ENCODE assay signal across 32 mouse cellular contexts in genomic region chr1:58244487-58244886, GRCm38 (mm10). TPM values are rescaled to one million over a fixed set of nuclear protein-coding genes. Genes with fewer than 3 reads are reported as not detected.
DNase-seq lines count a peak whose midpoint lies in the region; ATAC-seq and TF ChIP-seq lines count a peak whose summit lies in the region.
"Had no signal": no experiment of that assay in that cellular context is flagged by ENCODE, and none has a peak within 500 bp of the region (broad histone marks: within the 10 kb centered on the region; RNA-seq: fewer than 3 reads in every experiment).

No protein-coding gene starts in this region.

- no peak overlapping the region for H3K9ac ChIP-seq in MEL (ENCODE audit: control insufficient read depth, low read depth, low read length, poor library complexity, severe bottlenecking)
- H3K9ac ChIP-seq in intestine, embryonic 16.5 days (ENCODE audit: low read depth, low read length): no peak overlapping the region
- H3K9ac ChIP-seq: embryonic facial prominence, embryonic 13.5 days; forebrain, embryonic 12.5 days; heart, embryonic 13.5 days; hindbrain, embryonic 13.5 days had no signal

- no peak overlapping the region for H3K4me3 ChIP-seq in MEL (ENCODE audit: control insufficient read depth in 1 of 2, insufficient read depth in 1 of 2, low read depth in 2 of 2, low read length in 2 of 2)
- H3K4me3 ChIP-seq in intestine, embryonic 16.5 days (ENCODE audit: low read length): no peak overlapping the region
- H3K4me3 ChIP-seq: embryonic facial prominence, embryonic 10.5 days; embryonic facial prominence, embryonic 13.5 days; erythroblast, embryonic 14.5 days; forebrain, embryonic 12.5 days; heart, adult 2 months; heart, embryonic 10.5 days; heart, embryonic 13.5 days; hindbrain, embryonic 10.5 days; hindbrain, embryonic 13.5 days had no signal

- H3K36me3 ChIP-seq in MEL (ENCODE audit: control insufficient read depth in 1 of 2, insufficient read depth in 2 of 2, low read length in 2 of 2): no peaks in the 10 kb centered on the region
- H3K36me3 ChIP-seq in intestine, embryonic 16.5 days (ENCODE audit: control insufficient read depth, insufficient read depth, low read length): no peaks in the 10 kb centered on the region
- H3K36me3 ChIP-seq: embryonic facial prominence, embryonic 10.5 days; embryonic facial prominence, embryonic 13.5 days; forebrain, embryonic 12.5 days; heart, embryonic 10.5 days; heart, embryonic 13.5 days; hindbrain, embryonic 10.5 days; hindbrain, embryonic 13.5 days had no signal

- TF ChIP-seq RAD21 in MEL (IDR thresholded peaks at IDR 0.05; ENCODE audit: low read depth, low read length): no peak

- ATAC-seq in megakaryocyte progenitor cell, adult 5-6 weeks (replicated peaks; ENCODE audit: poor library complexity): peak; percentile 61
- ATAC-seq in intestine, embryonic 16.5 days: no peak
- no peak for ATAC-seq in inflammation-experienced regulatory T-cells, adult 6 months
- ATAC-seq: CD4-positive, CD25-positive, alpha-beta regulatory T cell, adult 4 months; forebrain, embryonic 16.5 days; hindbrain, embryonic 16.5 days; intestine, postnatal 0 days had no signal

- H3K27ac ChIP-seq in MEL (ENCODE audit: control insufficient read depth, low read depth, low read length): no peak overlapping the region
- no peak overlapping the region for H3K27ac ChIP-seq in intestine, embryonic 16.5 days (ENCODE audit: low read length)
- H3K27ac ChIP-seq: embryonic facial prominence, embryonic 10.5 days; embryonic facial prominence, embryonic 13.5 days; forebrain, embryonic 12.5 days; heart, adult 2 months; heart, embryonic 10.5 days; heart, embryonic 13.5 days; hindbrain, embryonic 10.5 days; hindbrain, embryonic 13.5 days had no signal

- H3K4me1 ChIP-seq in MEL (ENCODE audit: control insufficient read depth in 1 of 2, insufficient read depth in 2 of 2, low read length in 2 of 2): no peaks in the 10 kb centered on the region
- H3K4me1 ChIP-seq in intestine, embryonic 16.5 days (ENCODE audit: control insufficient read depth, insufficient read depth, low read length): no peaks in the 10 kb centered on the region
- H3K4me1 ChIP-seq: embryonic facial prominence, embryonic 10.5 days; embryonic facial prominence, embryonic 13.5 days; forebrain, embryonic 12.5 days; heart, embryonic 10.5 days; heart, embryonic 13.5 days; hindbrain, embryonic 10.5 days; hindbrain, embryonic 13.5 days had no signal

- H3K27me3 ChIP-seq in MEL (ENCODE audit: control insufficient read depth in 1 of 2, insufficient read depth in 2 of 2, low read length in 2 of 2): no peaks in the 10 kb centered on the region
- H3K27me3 ChIP-seq in intestine, embryonic 16.5 days (replicated peaks; ENCODE audit: control insufficient read depth, insufficient read depth, low read length): no peaks in the 10 kb centered on the region
- H3K27me3 ChIP-seq: embryonic facial prominence, embryonic 13.5 days; forebrain, embryonic 12.5 days; heart, embryonic 13.5 days; hindbrain, embryonic 13.5 days had no signal

- no peak for TF ChIP-seq CTCF in MEL (IDR thresholded peaks at IDR 0.05 in 2 of 3, conservative IDR thresholded peaks at IDR 0.05 in 1 of 3; ENCODE audit: control insufficient read depth in 1 of 3, insufficient read depth in 1 of 3, low read depth in 2 of 3, low read length in 3 of 3, poor library complexity in 1 of 3, severe bottlenecking in 1 of 3)

- no peaks in the 10 kb centered on the region for H3K9me3 ChIP-seq in MEL (replicated peaks; ENCODE audit: insufficient read depth, low read length)
- H3K9me3 ChIP-seq in intestine, embryonic 16.5 days (ENCODE audit: control insufficient read depth, low read length): no peaks in the 10 kb centered on the region
- H3K9me3 ChIP-seq: embryonic facial prominence, embryonic 10.5 days; embryonic facial prominence, embryonic 13.5 days; forebrain, embryonic 12.5 days; heart, embryonic 10.5 days; heart, embryonic 13.5 days; hindbrain, embryonic 10.5 days; hindbrain, embryonic 13.5 days had no signal

- H3K4me2 ChIP-seq in intestine, embryonic 16.5 days (ENCODE audit: low read depth, low read length): no peak overlapping the region
- H3K4me2 ChIP-seq: embryonic facial prominence, embryonic 13.5 days; forebrain, embryonic 12.5 days; heart, embryonic 13.5 days; hindbrain, embryonic 13.5 days had no signal

- no peak for TF ChIP-seq EP300 in MEL (IDR thresholded peaks at IDR 0.05; ENCODE audit: low read depth in 1 of 2, low read length in 2 of 2)

- 79% methylated on average over 3 of the region's 3 CpGs for WGBS in intestine, embryonic 16.5 days

- peak; percentile 43 for DNase-seq in A20 (ENCODE audit: low read depth, low spot score)
- DNase-seq in MEL (ENCODE audit: low read depth, low spot score): peak; percentile 16
- no peak for DNase-seq in heart, postnatal 4 days
- DNase-seq: adrenal gland, adult 2 months; adrenal gland, postnatal 14 days; cerebellum, adult 11 months; cerebellum, adult 2 months; cerebellum, adult 9-11 months; cerebellum, postnatal 25 days; embryo, embryonic 11 days; gastrocnemius, postnatal 10 days; gastrocnemius, postnatal 36 days; heart, adult 2 months had no signal

- H3K79me2 ChIP-seq in MEL (ENCODE audit: control insufficient read depth, insufficient read depth, low read length, poor library complexity): no peaks in the 10 kb centered on the region

- TF ChIP-seq POLR2A in MEL (IDR thresholded peaks at IDR 0.05; ENCODE audit: control insufficient read depth in 1 of 2, insufficient read depth in 1 of 2, low read depth in 1 of 2, low read length in 2 of 2, poor library complexity in 1 of 2): no peak

TF ChIP-seq in MEL, 35 proteins besides CTCF, POLR2A, EP300 and RAD21:
- TF ChIP-seq ZC3H11A (IDR thresholded peaks at IDR 0.05; ENCODE audit: low read depth, low read length) (no peak), POLR2AphosphoS2 (IDR thresholded peaks at IDR 0.05; ENCODE audit: low read length) (no peak), TBP (IDR thresholded peaks at IDR 0.05; ENCODE audit: low read depth, low read length) (no peak), HCFC1 (IDR thresholded peaks at IDR 0.05; ENCODE audit: low read depth, low read length) (no peak), NRF1 (IDR thresholded peaks at IDR 0.05; ENCODE audit: insufficient read depth, low read depth, low read length, poor library complexity, severe bottlenecking) (no peak), ZKSCAN1 (IDR thresholded peaks at IDR 0.05; ENCODE audit: low read depth, low read length) (no peak), SMC3 (IDR thresholded peaks at IDR 0.05; ENCODE audit: low read depth, low read length) (no peak), TCF12 (IDR thresholded peaks at IDR 0.05; ENCODE audit: low read depth, low read length) (no peak), KAT2A (conservative IDR thresholded peaks at IDR 0.05; ENCODE audit: low read depth, low read length) (no peak), JUND (IDR thresholded peaks at IDR 0.05; ENCODE audit: low read depth, low read length) (no peak), UBTF (IDR thresholded peaks at IDR 0.05; ENCODE audit: borderline replicate concordance, insufficient read depth, low read depth, low read length) (no peak), GABPA (IDR thresholded peaks at IDR 0.05; ENCODE audit: low read depth, low read length) (no peak), BHLHE40 (IDR thresholded peaks at IDR 0.05; ENCODE audit: borderline replicate concordance, low read depth, low read length) (no peak), USF2 (IDR thresholded peaks at IDR 0.05; ENCODE audit: borderline replicate concordance in 1 of 2, insufficient read depth in 1 of 2, low read depth in 1 of 2, low read length in 2 of 2) (no peak), CHD1 (IDR thresholded peaks at IDR 0.05; ENCODE audit: low read depth, low read length) (no peak), ELF1 (IDR thresholded peaks at IDR 0.05; ENCODE audit: low read depth, low read length) (no peak), MAZ (IDR thresholded peaks at IDR 0.05; ENCODE audit: low read depth, low read length) (no peak)

RNA-seq across cellular contexts. Expression of gene Aox2, which starts 33.6 kb away (rescaled TPM):
- total RNA-seq in MEL (2012; rRNA removed): 0.03 and 0.08 TPM in 2 replicates
- polyA plus RNA-seq in MEL (2012; ENCODE audit: insufficient read depth in 1 of 2, insufficient read length in 2 of 2, low read depth in 1 of 2, low replicate concordance in 2 of 2, missing spikeins in 1 of 2): under 1 TPM in 1 of 2 experiments, not detected in 1; 0.04 TPM
- total RNA-seq in megakaryocyte progenitor cell, adult 5-6 weeks (2015): 0.05 TPM in 1 of 2 replicates, not detected in the other
- not detected in 2 replicates for total RNA-seq in megakaryocyte progenitor cell, adult 5-6 weeks (2017)
- polyA plus RNA-seq in intestine, embryonic 16.5 days (2015; fragmentation: Nextera tagmentation; extraction: Ambion mirVana): 0.02 and 0.09 TPM in 2 replicates
- not detected for polyA plus RNA-seq in inflammation-experienced regulatory T-cells, adult 6 months (2017; shearing (Covaris generic))
- under 1 TPM in 1 of 2 experiments, not detected in 1; 0.05 TPM for total RNA-seq in heart, postnatal 4 days (2021)
- total RNA-seq: granulocyte monocyte progenitor cell, adult 5-6 weeks; heart, adult 2 months; heart, postnatal 25 days had no signal
- polyA plus RNA-seq: C2C12; cortical plate, adult 2 months; erythroblast, embryonic 14.5 days; forebrain, embryonic 16.5 days; heart, adult 2 months; heart, embryonic 13.5 days had no signal

RNA-seq across cellular contexts. Expression of gene Aox4, which starts 34.3 kb away (rescaled TPM):
- not detected in 2 replicates for total RNA-seq in MEL (2012; rRNA removed)
- polyA plus RNA-seq in MEL (2012; ENCODE audit: insufficient read depth in 1 of 2, insufficient read length in 2 of 2, low read depth in 1 of 2, low replicate concordance in 2 of 2, missing spikeins in 1 of 2): not detected
- total RNA-seq in megakaryocyte progenitor cell, adult 5-6 weeks (2015): not detected in 2 replicates
- not detected in 2 replicates for total RNA-seq in megakaryocyte progenitor cell, adult 5-6 weeks (2017)
- 0.06 and 0.10 TPM in 2 replicates for polyA plus RNA-seq in intestine, embryonic 16.5 days (2015; fragmentation: Nextera tagmentation; extraction: Ambion mirVana)
- not detected for polyA plus RNA-seq in inflammation-experienced regulatory T-cells, adult 6 months (2017; shearing (Covaris generic))
- total RNA-seq in heart, postnatal 4 days (2021): not detected
- total RNA-seq: granulocyte monocyte progenitor cell, adult 5-6 weeks; heart, adult 2 months; heart, postnatal 25 days had no signal
- polyA plus RNA-seq: adrenal gland, adult 2 months; C2C12; erythroblast, embryonic 14.5 days; forebrain, embryonic 12.5 days; heart, adult 2 months; intestine, postnatal 0 days had no signal
